Mouse (Mus musculus): Measurements from ENCODE around the gene Rbm34.
A peak's percentile ranks its signal among the peaks of the same experiment; 100 is the strongest.

Rbm34 gene

DNA sequence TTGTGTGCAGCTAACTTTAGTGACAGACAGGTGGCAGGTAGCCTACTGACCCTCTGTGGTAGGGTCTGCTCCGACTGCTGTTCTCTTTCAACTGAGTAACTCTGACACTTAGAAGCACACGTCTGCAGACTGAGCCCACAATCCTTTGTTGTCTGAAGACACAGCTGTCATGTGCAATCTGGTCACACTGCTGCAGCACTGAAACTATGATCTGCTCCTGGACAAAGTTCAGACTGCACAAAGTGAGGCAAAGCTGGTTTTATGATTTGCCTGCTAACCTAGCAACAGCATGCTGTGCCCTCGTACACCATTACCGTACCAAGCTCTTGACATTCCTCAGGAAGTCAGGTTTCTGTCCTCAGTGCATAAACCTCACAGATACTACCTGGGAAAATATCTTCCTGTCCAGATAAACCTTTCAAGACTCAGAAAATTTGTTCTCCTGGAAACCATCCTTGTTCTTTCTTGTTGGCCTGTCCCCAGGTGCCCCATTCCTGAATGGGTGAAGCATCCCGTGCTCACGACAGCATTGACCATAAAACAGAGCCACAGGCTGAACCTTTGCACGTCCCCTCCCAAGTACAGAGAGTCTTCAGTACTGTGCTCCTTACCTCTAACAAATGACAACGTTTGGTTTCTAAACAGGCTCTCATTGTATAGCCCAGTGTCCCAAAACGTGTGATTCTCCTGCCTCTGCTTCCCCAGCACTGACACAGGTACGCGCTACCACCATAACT, 18.8 kb downstream of the Rbm34 start:
- DNase-seq: no peak

DNA sequence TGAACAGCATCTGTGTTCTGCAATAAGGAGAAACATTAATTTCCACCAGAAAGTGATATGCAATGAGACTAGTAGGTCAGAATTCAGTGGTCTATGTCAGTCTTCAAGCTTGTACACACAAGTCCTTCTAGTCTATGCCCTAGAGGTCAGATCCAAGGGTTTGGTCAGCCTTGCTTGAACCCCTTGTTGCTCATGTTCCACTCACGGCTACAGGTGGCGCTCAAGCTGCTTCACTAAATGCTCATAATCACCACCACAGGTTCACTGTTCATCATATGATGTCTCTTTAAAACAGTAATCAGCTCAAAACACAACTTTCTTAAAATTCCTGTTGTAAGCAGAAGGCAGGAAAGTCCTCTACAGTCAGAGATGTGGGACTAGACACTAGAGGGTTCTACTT, 21.3 kb downstream of the Rbm34 start:
- no peak for DNase-seq

DNA sequence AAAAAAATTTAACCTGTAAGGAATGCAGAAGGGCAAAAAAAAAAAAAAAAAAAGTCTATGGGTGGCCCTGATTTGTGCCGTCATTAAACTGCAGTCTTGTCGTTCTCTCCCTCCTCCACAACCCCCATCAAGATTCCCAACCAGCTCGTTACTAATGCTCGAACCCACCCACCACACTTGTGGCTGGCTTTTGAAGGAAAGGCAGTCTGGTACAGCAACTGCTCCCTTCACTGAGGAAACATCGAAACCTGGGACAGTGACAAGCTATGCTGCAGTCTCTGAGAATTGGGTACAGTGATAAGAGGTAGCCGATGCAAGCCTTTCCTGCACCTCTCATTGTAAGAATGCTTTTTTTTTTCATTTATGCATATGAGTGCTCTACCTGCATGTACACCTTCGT, 24.4 kb downstream of the Rbm34 start:
- no peak for DNase-seq

DNA sequence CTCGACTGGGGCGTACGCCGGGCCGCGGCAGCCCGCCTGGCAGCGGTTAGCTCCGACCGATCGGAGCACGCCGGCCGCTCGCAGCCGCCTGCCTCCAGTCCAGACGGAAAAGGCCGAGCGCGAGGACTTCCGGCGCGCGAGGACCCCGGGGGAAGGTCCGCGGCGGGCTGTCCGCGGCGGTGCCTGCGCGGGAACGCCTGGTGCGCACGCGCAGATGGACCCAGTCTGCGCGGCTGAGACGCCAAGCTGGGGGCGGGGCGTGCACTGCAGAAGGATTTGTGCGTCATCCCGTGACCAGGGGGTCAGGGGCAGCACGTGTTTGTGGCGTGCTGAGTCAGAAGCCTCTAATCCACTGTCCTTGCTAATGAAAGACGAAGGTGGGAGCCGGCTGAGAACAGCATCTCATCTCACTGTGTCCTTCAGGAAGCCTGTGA, 25.1 kb downstream of the Rbm34 start, which contains the start of gene Tomm20:
TSS of gene Tomm20 (minus strand) at position 115 of the 434 bp plus-strand sequence.
- peak; percentile 97 for DNase-seq

DNA sequence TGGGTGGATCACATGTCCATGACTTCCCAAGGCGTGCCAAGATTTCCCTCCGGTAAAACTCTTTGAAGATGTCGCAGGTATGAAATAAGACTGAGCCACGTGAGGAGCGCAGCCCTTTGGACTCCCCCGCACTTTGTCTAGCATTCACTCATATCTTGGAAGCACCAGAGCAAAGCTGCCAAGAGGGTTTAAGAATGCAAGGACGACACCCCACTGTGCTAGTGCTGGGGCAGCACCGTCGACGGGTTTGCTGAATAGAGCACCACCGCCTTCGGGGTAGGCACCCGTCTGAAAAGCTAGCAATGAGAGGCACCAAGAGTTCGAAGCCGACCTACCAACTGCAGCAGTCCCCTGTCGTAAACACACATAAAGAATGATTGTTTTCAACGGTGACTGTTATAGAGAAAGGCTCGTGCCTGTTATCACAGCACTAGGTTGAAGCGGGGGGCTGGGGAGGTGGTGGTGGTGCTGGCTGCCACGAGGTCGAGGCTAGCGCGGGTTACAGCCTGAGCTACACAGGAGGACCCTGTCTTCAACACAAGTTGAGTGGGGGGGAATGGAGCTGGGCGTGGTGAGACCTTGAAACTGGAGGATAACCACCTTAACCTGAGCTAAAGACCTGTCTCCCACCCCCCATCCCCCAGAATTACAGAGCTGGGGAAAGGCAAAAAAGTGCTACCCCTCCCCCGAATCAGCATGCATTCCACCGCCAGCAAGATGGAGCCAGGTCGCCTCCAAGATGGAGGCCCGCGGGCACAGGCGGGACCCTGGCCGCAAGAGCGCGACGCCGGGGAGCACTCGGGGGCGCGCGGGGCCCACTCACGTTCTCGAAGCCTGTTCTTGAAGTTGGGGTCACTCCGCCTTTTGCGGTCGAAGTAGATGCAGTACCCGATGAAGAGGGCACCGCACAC, 25.8 kb downstream of the Rbm34 start:
- DNase-seq: peak; percentile 63

DNA sequence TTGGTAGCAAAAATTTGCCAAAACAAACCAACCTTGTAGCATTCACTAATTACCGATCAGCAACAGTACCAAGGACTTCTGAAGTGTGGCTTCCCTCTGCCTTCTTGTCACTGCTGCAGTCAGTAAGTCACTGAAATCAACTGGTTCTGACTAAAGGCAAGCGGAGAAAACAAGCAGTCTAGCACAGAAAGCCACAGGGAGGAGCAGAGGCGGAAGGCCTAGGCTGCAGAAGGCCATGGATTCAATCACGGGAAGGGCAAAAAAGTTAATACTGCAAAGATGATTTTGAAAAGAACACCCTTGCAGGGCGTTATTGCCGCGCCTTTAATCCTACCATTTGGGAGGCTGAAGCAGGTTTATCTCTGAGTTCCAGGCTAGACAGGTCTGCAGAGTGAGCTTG, 27.3 kb downstream of the Rbm34 start:
- no peak for DNase-seq

DNA sequence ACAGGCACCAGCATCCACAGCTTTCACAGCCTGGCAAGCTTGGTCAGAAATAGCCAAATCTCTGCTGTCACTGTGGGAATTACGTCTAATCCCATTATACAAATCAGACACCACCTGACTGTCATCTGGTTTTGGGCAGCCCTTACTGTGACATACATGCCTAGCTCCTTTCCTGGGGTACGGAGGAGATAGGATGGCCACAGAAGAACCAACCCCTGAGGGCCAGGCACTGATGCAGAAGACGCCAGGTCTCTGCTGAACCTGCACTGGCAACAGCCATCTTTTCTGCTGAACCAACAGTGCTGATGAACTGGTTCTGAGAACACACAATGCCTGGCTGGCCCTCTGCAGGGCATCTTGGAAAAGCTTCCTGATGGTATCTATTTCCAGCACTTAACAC, 33.5 kb downstream of the Rbm34 start:
- no peak for DNase-seq

DNA sequence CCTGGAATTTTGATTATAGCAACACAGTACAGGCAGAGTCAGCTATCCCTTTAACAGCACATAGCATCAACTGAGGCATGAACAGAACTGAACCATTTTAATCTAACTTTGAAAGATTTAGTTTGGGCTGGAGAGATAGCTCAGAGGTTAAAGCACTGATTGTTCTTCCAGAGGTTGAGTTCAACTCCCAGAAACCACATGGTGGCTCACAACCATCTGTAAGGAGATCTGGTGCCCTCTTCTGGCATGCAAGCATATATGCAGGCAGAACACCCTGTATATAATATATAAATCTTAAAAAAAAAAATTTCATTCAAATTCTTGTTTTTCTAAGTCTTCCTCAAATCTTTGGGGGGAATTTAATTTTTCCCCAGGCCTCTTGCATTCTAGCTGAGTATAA, 34.9 kb downstream of the Rbm34 start:
- DNase-seq: no peak

DNA sequence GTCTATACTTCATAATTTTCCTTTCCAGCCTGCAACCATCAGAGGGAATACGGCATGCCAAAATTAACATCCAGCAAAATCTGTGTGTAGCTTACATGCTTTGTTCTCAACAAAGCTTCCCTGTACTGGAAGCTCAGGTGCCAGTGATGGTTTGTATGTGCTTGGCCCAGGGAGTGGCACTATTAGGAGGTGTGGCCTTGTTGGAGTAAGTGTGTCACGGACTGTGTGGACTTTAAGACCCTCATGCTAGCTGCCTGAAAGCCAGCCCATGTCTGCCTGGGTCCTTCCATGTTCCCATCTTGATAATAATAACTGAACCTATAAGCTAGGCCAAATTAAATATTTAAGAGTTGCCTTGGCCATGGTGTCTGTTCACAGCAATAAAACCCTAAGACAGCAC, 35.5 kb downstream of the Rbm34 start:
- DNase-seq: no peak

DNA sequence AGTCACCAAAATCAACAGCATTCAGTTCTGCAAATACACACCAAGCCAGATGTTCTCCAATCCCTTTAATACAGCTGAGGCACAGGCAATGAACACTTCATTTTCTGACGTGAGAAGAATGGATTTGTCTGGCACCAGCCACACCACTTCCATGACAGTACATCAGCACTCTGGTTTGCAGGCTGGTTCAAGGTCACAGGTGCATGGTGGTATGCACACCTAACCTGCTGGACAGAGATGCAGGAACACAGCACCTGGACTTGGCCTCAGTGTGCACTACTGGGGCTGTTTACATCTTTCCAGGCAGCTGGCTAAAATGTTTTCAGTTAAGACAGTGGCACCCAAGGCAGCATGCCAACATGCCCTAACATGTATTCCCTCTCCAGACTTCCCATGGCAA, 38.2 kb downstream of the Rbm34 start:
- no peak for DNase-seq

DNA sequence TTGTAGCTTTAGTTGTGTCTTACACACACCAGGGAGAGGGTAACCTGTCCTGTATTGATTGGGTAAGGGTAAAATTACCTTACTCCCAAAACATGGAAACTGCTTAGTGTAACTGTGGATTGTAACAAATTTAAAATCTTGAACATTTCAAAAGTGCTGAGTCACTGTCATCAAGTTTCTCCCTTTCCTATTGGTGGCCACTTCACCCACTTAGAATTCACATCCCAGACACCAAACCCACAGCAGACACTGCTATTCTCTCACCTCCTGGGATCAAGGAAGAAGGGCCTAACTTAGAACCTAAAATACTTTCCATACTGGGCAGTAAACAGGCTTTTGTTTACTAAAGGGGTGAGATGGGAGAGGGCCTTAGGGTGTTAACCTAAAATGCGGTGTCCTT, 38.6 kb downstream of the Rbm34 start:
- no peak for DNase-seq

DNA sequence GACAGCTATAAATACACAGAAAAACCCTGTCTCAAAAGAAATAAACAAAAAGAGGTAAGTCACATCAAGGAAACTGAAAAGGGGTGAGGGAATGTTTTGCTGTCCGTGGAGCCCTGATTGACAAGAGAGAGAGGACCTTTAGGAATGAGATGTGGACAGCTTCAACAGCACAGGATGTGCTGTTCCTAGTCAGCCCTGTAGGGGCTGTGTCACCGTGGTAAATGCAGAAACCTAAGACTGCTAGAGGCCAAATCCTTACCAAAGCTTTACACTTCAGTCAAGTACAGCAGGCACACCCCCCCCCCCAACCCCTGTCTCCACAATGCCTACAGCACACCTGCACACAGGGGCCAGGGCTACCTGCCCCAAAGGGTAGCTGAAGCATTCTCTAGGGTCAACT, 39.2 kb downstream of the Rbm34 start:
- no peak for DNase-seq

DNA sequence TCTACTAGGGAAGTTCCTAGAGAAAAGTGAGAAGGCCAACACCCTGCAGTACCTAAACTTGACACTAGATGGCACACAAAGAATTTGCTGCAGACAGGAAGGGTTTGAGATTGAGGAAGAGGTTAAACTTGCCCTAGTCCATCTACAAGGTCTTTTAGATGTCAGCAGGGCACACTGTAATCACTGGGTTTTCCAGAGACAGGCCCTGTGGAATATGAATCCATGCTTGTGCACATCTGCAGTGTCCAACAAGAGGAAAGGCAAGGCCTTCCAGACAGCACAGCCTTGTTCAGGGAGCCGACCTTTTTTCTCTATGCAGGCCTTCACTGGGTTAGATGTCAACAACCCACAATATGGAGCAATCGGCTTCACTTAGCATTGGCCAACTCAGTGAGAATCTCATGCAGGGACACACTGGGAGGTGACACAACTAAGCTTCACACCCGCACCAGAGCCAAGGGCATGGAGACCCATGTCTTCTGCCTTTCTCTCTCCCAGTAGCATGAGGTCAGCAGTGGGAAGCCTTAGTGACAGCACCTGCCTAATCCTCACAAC, 41.2 kb downstream of the Rbm34 start:
- peak; percentile 87 for DNase-seq

DNA sequence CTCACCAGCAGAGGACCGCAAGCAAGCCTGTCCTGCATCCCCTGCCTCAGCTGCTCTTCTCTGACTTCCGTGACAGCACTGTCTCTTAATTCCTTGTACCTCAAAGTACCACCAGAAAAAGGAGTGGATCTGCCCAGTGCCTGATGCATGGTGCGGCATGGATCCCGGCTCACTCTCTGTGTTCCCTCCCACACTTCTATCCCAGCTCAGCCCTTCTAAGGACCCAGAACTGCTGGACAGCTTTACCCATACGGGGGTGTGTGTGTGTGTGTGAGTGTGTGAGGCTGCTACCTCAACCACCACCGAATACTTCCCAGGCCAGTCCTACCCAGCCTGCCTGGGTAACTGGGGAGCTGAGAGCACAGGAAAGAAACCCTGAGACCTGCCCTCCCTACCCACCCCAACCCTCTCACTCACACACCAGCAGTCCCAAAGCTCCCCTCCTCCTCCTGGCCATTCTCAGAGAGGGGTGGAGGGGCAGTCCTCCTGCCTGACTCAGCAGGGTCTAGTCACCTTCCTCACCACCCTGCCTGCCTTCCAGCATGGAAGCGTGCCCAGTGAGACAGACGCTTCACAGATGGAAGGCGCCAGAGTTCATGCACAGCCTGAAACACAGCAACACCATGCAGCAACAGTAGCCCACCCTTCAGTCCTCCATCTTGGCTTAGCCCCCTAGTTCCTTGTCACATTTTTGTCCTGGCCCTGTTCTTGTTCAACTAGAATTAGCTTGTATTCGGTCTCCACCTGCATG, 41.9 kb downstream of the Rbm34 start:
- no peak for DNase-seq

DNA sequence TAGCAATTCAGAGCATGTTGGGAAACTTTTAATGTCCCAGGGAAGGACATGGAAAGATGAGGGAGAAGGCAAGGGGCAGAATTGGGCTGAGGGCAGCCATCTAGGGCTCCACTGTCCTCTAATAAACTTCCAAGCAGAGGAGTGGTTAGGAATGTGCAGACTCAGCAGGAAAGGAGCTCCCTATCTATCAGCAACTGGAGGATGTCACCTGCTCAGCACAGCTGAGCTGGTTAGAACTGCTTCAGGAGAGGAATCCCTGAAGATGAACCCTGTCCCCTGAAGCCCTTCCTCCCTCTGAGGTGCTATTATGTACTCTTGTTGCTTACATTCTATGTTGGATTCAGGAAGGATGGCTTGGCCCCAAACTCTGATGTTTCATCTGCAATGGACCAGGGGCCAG, 42.8 kb downstream of the Rbm34 start:
- DNase-seq: no peak

DNA sequence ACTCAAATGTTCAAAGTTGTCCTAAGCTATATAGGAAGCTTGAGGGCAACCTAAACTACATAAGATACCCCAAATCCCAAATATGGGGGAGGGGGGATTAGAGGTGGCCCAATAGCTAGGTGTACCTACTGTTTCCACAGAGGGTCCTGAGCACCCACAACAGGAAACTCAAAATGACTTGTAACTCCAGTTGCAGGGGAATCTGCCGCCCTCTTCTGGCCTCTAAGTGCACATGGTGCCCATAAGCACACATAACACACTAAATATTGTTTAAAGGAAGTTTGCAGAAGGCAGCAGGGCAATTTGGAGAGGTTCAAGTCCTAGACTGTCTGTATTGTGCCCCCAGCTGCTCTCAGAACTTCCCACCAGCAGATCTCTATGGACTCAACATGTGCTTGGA, 43.8 kb downstream of the Rbm34 start:
- DNase-seq: no peak

DNA sequence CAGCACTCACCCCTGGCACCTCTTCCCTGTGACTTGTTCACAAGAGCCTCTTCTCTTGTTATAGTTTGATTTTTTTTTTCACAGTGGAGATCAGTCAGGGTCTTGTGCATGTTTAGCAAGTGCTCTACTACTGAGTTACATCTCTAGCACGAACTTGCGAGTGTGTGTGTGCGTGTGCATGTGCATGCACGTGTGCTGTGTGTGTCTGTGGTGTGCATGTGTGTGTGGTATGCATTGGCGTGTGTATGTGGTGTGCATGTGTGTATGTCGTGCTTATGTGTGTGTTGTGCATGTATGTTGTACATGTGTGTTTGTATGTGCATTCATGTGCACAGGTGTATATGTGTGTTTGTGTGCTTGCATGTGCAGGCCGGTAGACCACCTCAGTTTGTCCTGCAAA, 47.9 kb downstream of the Rbm34 start:
- no peak for DNase-seq

DNA sequence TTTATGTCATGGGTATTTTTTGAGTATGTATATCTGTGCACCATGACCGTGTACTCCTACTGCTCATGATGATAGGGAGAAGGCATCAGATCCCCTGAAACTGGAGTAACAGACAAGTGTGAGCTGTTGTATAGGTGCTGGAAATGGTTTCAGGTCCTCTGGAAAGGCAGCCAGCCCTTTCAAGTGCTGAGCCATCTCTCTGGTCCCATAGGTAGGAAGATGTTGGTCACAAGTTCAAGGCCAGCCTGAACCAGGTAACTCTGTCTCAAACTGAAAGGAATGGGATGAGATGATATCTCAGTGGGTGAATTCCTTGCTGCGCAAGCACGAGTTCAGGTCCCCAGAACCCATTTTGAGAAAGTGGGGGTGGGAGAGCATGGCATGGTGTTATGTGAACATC, 49.4 kb downstream of the Rbm34 start:
- no peak for DNase-seq

DNA sequence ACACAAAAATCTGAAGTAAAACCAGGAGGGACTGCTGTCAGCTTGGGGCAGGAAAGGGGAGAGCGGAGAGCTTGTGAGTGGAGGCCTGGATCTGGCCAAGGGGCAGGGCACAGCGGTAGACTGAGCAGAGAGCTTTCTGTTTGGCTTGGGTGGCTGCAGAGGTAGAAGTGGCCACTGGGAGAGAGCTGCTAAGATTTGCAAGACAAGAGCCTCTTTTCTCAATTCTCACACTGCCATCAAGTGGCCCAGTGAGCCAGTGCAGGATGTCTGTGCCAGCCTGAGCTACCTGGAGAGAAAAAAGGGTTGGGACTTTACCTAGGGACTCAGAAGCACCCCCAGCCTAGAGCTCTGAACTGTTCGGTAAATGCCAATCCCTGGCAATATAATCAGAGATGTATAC, 50.0 kb downstream of the Rbm34 start:
- peak; percentile 90 for DNase-seq

DNA sequence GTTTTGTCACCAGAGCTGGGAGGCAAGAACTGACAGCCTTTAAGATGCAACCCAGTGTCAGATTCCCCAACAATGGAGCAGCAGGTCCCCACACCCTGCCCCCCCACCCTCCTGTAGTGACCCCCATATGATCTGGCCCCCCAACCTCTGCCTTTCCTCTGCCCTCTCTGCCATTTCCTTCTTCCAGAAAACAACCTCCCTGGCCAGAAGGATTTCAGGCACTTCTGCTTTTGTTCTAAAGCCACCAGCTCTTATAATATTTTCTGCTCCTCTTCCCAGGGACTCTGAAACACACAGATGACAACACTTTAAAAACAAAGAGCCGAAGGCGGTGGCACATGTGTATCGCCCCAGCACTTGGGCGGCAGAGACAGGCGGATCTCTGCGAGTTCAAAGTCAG, 50.5 kb downstream of the Rbm34 start:
- no peak for DNase-seq

DNA sequence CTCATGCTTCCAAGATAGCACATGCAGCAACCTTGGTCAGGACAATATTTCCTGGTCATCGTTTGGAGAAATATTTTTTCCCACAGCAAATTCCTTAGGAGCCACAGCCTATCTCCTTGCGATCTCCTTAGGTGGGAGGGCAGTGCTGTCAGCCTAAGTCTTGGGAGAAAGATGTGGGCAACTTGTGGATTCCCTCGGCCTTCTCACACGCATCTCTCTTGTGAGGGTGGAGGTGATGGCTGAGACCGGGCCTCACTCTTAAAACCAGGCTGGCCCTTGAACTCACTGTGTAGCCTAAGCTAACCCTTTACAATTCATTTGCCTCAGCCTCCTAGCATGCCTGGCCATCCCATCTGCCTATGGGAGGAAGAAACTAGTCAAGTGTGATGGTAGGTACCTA, 51.2 kb downstream of the Rbm34 start:
- no peak for DNase-seq

DNA sequence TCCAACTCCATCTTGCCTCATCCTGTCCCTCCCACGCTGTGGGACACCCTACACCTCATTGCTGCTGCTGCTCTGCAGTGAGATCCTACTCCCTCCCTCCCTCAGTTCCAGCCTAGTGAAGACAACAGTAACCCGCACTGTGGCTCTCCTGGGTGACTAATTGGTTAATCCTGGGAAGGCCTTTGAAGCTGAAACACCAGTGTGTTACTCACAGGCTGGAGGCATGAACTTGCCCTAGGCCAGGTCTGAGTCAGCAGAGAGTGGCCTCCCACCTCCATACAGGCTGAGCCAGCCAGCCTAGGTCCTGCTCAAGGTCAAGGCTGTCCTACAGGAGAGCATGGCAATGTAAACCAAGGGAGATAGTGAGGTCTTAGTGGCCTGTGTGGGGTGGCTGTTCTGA, 51.6 kb downstream of the Rbm34 start:
- no peak for DNase-seq

DNA sequence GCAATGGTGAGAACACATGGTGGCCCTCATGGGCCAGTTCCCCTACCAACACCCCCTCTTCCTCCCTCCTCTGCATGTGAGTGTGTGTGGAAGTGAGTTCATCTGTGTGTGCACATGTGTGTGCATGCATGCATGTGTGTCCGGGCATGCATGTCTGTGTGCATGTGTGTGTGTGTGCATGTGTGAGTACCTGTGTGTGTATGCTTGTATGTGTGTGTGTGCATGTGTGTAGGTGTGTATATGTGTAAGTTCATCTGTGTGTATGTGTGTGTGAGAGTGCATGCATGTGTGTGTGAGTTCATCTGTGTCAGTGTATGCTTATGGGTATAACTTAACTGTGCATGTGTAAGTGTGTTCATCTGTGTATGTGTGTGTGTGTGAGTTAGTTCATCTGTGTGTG, 52.5 kb downstream of the Rbm34 start:
- no peak for DNase-seq
